Mouse (Mus musculus): Measurements from ENCODE around the gene Slc25a35. TPM values are rescaled to one million over a fixed set of nuclear protein-coding genes. Genes with fewer than 3 reads are reported as not detected.
"Not testable (repeated sequence)": the region's sequence is repeated elsewhere in the genome, so short reads cannot be mapped to it uniquely, and the experiment has no call there.

Slc25a35 gene
- polyA plus RNA-seq, 1 experiment: 220 TPM

DNA sequence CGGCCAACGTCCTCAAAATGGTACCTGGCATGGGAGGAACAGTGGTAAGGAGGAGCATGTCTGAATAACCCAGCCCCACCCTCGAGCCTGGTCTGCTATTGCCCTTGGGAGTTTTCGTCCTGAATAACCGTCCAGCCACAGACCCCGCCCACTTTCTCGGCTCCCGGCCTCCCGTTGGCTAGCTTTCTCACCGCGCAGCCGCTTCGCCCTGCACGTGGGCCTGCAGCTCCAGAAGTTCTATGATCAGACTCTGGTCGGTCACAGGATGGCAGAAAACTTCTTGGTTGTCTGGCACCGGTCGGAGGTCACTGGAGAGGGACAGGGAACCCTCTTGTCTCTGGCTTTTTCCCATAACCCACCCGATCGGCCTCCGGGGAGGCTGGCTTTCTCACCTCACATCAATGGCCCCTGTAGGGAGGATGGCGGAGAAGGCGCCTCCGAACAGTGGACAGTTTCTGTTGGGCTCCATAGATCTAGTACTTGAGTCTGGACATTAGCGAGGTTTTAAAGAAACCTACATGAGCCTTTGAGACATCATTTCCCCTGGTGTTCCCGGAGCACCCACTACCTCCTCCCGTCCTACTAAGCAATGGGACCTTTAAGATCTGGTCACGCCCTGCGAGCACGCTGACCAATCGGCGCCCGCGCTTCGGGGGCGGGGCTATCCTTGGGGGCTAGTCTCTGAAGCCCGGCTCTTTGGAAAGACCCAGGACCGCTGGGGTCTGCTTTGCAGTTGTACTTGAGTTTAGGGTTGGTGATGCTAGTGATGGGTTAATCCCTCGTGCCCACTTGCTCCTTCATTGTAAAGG, 5.5 kb downstream of the Slc25a35 start:
- peak overlapping the region; percentile 45; the same call in 1 of the 2 replicates for H3K27ac ChIP-seq (replicated peaks; ENCODE audit: low read depth, low read length)
- peak overlapping the region; percentile 60 for H3K4me3 ChIP-seq (ENCODE audit: insufficient read depth, low read depth, low read length)
- H3K4me1 ChIP-seq (ENCODE audit: control insufficient read depth, insufficient read depth, insufficient read length, low read length): peaks cover 11% of the 10 kb centered on the region

DNA sequence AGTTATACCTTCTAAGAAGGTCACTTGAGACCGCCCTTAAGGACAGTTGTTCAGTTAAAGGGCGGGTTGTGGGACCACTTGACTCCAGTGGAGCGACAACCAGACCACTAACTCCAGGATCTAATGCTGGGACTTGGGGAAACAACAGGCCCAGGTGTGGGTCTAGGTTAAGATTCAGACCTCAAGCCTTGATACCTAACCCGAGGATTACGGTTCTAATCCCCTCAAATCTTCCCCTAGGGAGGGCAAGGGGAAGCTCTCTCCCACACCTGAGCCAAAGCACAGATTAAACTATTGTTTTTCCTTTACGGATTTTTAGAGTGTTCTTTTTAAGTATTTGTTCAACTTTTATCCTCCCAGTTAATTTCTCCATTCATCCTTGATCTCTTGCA, 6.1 kb downstream of the Slc25a35 start:
- Histone ChIP-seq H3K4me3 (ENCODE audit: insufficient read depth, low read depth, low read length) (peak overlapping the region; percentile 60), H3K27ac (replicated peaks; ENCODE audit: low read depth, low read length) (peak overlapping the region; percentile 45; the same call in 1 of the 2 replicates), H3K4me1 (ENCODE audit: control insufficient read depth, insufficient read depth, insufficient read length, low read length) (peaks cover 11% of the 10 kb centered on the region)

DNA sequence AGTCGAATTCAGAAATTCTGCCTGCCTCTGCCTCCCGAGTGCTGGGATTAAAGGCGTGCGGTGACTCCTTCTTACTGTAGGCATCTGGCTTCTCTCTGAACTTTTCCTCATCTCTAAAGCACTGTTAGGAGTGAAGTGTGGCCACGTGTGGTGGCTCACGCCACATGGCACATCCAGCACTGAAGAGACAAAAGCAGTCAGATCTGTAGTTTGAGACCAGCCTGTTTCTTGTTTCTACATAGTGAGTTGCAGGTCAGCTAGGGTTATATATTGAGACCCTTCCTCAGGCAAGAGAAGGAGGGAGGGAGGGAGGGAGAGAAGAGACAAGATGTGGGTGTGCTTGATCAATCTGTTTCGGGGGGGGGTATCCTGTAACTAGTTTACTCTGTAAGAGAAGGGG, 7.2 kb downstream of the Slc25a35 start, which contains the start of gene Rangrf:
TSS of gene Rangrf (minus strand) at position 101 of the 400 bp plus-strand sequence.
- peak within 1 kb of the TSS; percentile 60 for H3K4me3 ChIP-seq (ENCODE audit: insufficient read depth, low read depth, low read length)
- peak within 1 kb of the TSS; percentile 45; the same call in 1 of the 2 replicates for H3K27ac ChIP-seq (replicated peaks; ENCODE audit: low read depth, low read length)
- peaks cover 7% of the 10 kb centered on the region for H3K4me1 ChIP-seq (ENCODE audit: control insufficient read depth, insufficient read depth, insufficient read length, low read length)

DNA sequence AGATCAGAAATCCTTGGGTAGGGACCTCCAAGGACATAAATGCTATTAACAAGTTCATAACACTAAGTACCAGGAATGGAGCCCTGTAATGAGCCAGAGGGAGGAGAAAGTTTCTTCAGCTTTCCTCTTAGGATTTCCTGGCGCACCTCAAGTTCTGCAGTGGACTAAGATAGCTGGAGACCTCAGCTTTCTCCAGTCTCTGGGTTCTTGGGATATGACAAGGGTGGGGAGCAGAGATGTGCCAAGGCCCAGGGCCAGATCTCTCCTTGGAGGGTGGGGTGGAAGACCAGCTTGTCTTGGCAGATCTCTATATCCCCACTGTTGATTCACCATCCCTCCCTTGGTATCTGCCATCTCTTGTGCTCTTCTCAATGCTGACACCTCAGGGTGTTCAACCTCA, 7.7 kb downstream of the Slc25a35 start:
- Histone ChIP-seq H3K4me3 (ENCODE audit: insufficient read depth, low read depth, low read length) (no peak overlapping the region), H3K27ac (replicated peaks; ENCODE audit: low read depth, low read length) (no peak overlapping the region), H3K4me1 (ENCODE audit: control insufficient read depth, insufficient read depth, insufficient read length, low read length) (peaks cover 6% of the 10 kb centered on the region)

DNA sequence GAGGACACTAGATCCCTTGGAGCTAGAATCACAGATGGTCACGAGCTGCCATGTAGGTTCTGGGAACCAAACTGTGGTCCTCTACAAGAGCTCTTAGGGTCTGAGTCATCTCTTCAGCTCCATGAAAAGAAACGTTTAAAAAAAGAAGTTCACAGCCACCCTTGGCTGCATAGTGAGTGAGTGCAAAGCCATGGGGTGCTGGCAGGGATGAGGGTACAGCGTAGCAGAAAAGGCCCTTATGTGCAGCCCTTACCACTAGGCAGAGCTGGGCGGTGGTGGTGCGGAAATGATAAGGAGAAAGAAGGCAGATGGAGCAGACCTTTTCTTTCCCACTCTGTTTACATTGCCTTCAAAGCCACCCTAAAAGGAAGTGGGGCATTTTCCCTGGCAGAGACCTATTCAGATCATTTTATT, 11.4 kb downstream of the Slc25a35 start:
- Histone ChIP-seq H3K4me1 (ENCODE audit: control insufficient read depth, insufficient read depth, insufficient read length, low read length) (no peaks in the 10 kb centered on the region), H3K4me3 (ENCODE audit: insufficient read depth, low read depth, low read length) (no peak overlapping the region), H3K27ac (replicated peaks; ENCODE audit: low read depth, low read length) (no peak overlapping the region)

DNA sequence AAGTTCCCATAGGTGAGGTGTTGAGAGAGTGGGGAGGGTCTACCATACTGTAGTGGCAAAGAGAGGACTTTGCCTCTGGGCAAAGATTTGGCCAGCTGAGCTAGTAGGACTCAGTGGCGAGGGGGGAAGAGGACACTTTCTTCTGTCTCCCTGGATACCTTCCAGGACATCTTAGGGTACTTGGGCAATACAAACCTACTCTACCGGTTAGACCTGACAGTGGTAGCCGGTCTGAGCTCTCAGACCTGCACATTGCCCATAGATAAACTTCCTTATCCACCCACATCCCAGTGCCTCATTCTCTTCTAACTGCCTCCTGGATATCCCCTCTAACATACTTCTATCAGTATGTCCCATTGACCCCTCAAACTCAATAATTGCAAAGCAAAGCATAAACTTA, 13.0 kb downstream of the Slc25a35 start:
- Histone ChIP-seq H3K27ac (replicated peaks; ENCODE audit: low read depth, low read length) (no peak overlapping the region), H3K4me1 (ENCODE audit: control insufficient read depth, insufficient read depth, insufficient read length, low read length) (no peaks in the 10 kb centered on the region), H3K4me3 (ENCODE audit: insufficient read depth, low read depth, low read length) (no peak overlapping the region)

DNA sequence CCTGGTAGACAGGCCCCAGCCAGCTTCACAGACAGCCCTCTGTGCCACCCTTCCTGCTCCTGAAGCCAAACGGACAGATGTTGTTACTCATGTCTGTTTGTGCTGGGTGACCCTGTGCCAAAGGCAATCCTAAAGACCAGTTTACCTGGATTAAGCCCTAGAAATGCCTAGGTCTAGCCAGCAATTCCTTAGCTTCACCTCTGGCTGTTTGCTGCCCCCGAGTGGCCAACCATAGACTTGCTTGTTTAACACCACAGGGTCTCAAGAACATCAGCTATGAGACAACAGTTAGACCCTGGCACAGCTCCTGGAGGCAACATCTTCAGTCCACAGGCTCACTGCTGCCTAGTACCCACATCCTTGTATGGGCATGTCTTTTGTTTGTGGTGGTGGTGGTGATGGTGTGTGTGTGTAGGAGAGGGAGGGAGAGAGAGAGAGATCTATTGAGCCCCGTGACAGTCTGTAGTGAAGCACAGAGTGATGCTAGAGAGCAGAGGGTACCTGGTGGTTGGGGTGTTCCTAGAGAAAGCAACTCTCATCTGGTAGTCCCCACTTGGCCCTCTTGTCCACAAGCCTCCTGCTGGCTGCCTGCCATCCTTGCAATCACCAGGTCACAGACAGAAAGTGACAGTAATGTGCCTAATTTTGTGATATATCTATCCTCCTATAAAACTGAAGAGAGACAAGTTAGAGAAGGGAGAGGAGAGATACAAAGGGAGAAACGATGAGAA, 14.9 kb downstream of the Slc25a35 start:
- Histone ChIP-seq H3K4me1 (ENCODE audit: control insufficient read depth, insufficient read depth, insufficient read length, low read length) (no peaks in the 10 kb centered on the region), H3K27ac (replicated peaks; ENCODE audit: low read depth, low read length) (no peak overlapping the region), H3K4me3 (ENCODE audit: insufficient read depth, low read depth, low read length) (no peak overlapping the region)

DNA sequence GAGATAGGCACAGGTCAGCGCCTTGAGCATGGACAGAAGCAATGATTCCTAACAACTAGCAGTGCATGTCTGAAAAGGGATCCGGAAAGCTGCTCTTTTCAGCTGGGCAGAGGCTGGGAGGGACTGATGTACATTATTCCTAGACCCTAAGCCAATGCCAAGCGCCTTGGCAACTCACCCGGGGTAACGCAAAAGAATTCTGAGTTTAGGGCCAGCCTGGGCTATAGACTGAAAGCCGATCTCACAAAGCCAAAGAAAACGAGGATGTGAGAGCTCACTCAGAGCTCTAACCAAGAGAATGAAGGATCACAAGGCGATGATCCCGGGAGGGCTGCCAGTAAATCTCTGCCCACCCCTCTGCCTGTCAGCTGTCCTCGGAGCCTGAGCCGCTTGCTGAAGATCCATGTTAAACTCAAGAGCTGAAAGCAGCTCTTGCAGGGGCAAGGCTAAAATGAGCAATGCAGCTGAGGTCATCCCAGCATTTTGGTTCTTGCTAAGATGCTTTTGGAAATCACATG, 19.5 kb downstream of the Slc25a35 start:
- H3K27ac ChIP-seq (replicated peaks; ENCODE audit: low read depth, low read length): no peak overlapping the region
- no peak overlapping the region for H3K4me3 ChIP-seq (ENCODE audit: insufficient read depth, low read depth, low read length)
- no peaks in the 10 kb centered on the region; the same call in 1 of the 2 replicates for H3K4me1 ChIP-seq (ENCODE audit: control insufficient read depth, insufficient read depth, insufficient read length, low read length)

DNA sequence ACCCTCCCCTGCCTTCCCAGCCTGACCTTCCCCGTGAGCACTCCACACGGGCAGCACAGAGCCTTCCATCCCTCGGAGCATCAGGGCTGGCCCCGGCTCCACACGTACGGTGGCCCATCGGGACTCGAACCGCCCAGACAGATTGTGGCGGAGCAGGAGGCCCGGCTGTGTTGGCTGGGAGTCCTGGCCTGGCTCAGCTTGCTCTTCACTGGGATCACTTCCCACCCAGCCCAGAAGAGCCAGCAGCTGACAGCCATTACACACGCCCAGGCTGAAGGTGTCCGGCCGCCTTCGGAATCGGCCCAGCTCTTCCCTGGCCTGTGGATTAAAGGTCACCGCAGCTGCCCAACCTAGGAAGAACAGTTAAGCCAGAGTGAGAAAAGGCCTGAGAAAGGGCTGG, 20.4 kb downstream of the Slc25a35 start:
- Histone ChIP-seq H3K4me3 (ENCODE audit: insufficient read depth, low read depth, low read length) (no peak overlapping the region), H3K27ac (replicated peaks; ENCODE audit: low read depth, low read length) (no peak overlapping the region), H3K4me1 (ENCODE audit: control insufficient read depth, insufficient read depth, insufficient read length, low read length) (no peaks in the 10 kb centered on the region; the same call in 1 of the 2 replicates)

DNA sequence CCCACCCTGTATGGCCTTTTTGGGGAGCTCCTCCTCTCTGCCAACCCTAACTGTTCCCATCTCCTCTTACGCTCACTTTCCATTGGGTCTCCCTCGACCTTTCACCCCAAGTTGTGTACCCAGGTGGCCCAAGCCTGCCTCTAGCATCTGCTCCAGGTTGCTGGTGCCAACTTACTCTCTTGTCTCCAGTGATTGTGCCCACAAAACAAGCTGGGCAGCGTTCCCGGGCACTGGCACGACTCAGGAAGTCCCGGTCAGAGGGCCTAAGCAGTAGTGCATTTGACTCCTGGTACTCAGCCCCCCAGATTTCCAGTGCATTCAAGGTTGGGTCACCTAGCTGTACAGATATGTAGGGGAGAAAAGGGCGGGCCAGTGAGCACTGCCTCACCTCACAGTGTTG, 25.2 kb downstream of the Slc25a35 start:
- no peak overlapping the region for H3K4me3 ChIP-seq (ENCODE audit: insufficient read depth, low read depth, low read length)
- H3K4me1 ChIP-seq (ENCODE audit: control insufficient read depth, insufficient read depth, insufficient read length, low read length): no peaks in the 10 kb centered on the region; the same call in 1 of the 2 replicates
- H3K27ac ChIP-seq (replicated peaks; ENCODE audit: low read depth, low read length): peak overlapping the region; percentile 43; the same call in 1 of the 2 replicates

DNA sequence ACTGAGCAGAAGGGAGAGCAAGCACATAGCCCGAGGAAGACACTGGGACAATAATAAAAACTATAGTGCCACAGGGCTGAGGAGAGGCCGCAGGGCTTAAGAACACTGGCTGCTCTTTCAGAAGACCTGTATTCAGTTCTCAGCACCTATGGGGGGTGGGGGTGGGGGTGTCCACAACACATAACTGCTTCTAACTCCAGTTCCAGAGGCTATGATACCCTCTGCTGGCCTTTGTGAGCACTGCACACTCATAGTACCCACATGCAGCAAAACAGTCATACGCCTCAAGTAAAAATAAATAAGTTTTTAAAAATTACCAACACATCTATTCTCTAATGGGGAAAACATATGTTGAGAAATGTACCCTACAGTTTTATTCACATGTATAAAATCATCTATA, 26.4 kb downstream of the Slc25a35 start:
- Histone ChIP-seq H3K27ac (replicated peaks; ENCODE audit: low read depth, low read length) (no peak overlapping the region), H3K4me3 (ENCODE audit: insufficient read depth, low read depth, low read length) (no peak overlapping the region), H3K4me1 (ENCODE audit: control insufficient read depth, insufficient read depth, insufficient read length, low read length) (no peaks in the 10 kb centered on the region; the same call in 1 of the 2 replicates)

DNA sequence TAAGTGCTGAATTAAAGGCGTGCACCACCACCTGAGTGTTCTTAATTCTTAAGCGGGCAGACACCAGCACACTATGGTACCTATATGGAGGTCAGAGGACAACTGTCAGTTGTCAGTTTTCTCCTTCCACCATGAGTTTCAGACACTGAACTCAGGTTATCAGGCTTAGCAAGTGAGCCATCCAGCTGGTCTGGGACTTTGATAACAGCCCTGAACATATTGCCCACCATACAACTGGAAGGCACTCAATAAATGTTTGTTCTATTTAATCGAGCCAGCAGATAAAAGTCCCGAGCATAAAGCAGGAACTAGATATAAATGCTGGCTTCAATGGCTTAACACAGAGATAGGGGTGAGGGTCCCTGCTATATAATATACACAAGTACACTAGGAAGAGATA, 29.1 kb downstream of the Slc25a35 start:
- Histone ChIP-seq H3K27ac (replicated peaks; ENCODE audit: low read depth, low read length) (no peak overlapping the region), H3K4me1 (ENCODE audit: control insufficient read depth, insufficient read depth, insufficient read length, low read length) (no peaks in the 10 kb centered on the region; the same call in 1 of the 2 replicates), H3K4me3 (ENCODE audit: insufficient read depth, low read depth, low read length) (no peak overlapping the region)

DNA sequence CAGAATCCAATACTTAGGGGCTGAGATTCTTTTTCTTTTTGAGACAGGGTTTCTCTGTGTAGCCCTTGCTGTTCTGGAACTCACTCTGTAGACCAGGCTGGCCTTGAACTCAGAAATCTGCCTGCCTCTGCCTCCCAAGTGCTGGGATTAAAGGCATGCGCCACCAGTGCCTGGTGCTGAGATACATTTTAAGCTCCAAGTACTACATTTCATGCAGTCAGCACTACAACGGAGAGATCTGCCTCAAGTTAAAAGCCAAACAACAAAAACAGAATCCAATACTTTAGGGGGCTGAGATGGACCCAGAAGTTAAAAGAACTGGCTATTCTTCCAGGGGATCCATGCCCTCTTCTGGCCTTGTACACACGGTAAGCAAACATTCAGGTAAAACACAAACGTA, 34.9 kb downstream of the Slc25a35 start:
- H3K4me1 ChIP-seq (ENCODE audit: control insufficient read depth, insufficient read depth, insufficient read length, low read length); H3K27ac ChIP-seq (replicated peaks; ENCODE audit: low read depth, low read length): not testable (repeated sequence)

DNA sequence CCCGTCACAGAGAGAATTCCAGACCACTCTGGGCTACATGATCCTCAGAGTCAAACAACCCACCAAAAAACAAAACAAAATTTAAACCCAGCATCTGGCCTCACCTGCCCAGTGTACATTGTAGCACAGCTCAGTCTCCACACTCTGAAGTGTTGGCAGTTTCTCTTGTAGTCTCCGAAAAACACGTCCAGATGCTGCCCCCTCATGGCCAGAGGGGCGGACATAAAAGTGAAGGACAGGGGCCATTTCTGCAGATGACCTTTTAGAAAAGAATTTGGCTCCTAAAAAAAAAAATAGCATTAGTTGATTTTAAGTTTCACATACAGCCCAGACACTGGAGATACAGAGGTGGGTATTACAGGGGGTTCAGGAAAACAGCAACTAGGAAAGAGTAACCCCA, 35.7 kb downstream of the Slc25a35 start:
- H3K4me1 ChIP-seq (ENCODE audit: control insufficient read depth, insufficient read depth, insufficient read length, low read length): no peaks in the 10 kb centered on the region
- H3K27ac ChIP-seq (replicated peaks; ENCODE audit: low read depth, low read length): no peak overlapping the region
- no peak overlapping the region for H3K4me3 ChIP-seq (ENCODE audit: insufficient read depth, low read depth, low read length)

More for the DNA sequence above, 34.9 kb downstream of the Slc25a35 start:
- not testable (repeated sequence) for H3K4me3 ChIP-seq (ENCODE audit: insufficient read depth, low read depth, low read length)

DNA sequence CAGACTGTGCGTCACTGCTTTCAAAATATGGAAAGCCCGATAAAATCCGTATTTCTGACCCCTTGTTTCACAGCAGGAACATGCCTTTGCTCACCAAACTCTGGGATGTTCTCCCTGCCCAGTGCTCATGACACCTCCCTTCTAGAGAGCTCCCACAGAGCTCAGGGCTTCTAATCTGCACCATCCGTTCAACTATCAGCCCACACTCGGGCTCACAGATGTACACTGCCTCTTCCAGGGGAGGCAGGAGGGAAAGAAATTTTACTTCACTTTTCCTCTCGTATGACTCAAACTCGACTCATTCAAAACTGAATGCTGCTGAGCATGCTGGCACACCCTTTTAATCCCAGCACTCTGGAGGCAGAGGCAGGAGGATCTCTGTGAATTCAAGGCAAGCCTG, 37.3 kb downstream of the Slc25a35 start:
- H3K4me3 ChIP-seq (ENCODE audit: insufficient read depth, low read depth, low read length): no peak overlapping the region
- H3K4me1 ChIP-seq (ENCODE audit: control insufficient read depth, insufficient read depth, insufficient read length, low read length): no peaks in the 10 kb centered on the region
- no peak overlapping the region for H3K27ac ChIP-seq (replicated peaks; ENCODE audit: low read depth, low read length)
